Mouse (Mus musculus): ENCODE data around the gene Ros1.

Ros1 gene

DNA sequence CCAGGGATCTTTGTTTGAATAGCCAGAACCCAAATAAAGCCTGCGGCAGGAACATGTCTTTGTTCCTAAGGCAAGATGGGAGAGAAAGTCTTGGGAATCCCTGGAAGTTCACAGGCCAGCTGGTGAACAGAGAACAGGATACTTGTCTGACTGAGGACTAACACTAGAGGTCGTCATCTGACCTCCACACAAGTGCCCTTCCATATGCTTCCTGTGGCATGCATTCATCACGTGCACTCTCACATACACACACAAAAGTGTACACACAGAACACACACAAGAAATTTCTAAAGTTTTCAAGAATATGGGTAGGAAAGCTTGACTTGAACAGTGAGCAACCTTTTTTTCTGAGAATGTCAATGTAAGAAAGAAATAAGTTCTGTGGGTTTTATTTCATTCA, 34.4 kb downstream of the Ros1 start:
- DNase-seq (ENCODE audit: low read depth in 2 of 2, low spot score in 2 of 2), result no peak

DNA sequence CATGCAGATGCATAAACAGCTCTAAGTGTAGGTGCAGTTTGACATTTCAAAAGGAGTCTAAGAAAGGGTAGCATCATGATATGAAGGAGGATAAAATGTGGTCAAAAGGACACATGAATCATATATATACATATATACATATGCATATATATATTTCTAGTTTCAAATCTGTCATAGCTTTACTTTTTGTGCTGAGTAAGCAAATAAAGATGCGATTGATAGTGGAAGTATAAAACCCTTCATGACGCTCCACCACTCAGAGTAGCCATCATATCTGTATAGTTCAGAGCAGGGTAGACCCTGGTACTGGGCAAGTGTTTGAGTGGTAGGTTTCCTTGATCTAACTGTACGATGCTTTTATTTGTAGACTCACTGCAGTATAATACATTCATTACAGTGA, 35.3 kb downstream of the Ros1 start:
- no peak for DNase-seq (ENCODE audit: low read depth in 2 of 2, low spot score in 2 of 2)

DNA sequence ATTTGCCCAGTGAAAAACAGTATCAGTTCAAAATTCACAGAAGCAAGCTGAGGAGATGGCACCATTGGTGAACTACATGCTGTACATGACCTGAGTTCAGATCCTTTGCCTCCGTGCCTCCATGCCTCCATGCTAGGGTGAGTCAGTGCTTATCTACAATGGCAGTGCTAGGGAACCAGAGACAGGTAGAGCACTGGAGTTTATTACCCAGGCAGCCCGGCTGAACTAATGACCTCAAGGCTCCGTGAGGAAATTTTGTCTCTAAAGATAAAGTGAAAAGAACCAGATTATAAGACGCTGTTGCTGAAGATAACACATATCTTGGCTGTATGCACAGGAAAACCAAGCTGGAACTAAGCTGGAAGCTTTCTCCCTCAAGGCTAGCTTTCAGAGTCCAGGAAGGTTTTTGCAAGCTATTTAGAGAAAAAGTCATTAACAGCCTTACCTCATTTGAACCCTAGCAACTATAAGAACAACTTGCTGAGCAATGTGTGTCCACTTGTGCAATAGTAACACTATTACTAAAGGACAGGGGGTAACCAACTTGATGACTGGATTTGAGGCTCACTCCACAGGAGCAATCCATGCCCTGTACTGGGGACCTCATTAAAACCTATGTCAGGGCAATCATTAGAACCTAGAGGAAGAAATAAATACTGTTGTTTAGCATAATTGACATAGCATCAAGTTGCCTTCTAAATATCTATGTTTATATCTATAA, 61.5 kb downstream of the Ros1 start:
- no peak for DNase-seq (ENCODE audit: low read depth in 2 of 2, low spot score in 2 of 2)

DNA sequence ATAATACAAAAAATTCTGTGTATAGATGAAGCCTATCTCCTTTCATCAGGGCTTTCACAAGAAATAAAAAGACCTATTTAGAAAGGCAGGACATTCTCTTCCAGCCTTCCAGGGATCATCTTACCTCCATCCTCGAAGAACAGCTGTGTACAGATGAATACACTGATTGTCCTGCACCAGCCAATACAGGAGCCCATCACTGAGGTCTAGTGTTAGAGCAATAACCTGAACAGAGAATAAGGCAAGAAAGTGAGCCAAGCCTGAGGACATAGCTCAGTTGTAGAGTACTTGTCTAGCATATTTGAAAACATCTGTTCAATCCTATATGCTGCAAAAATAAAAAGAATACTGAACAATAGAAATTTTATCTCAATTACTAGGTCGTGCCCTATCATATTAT, 64.3 kb downstream of the Ros1 start:
- DNase-seq (ENCODE audit: low read depth in 2 of 2, low spot score in 2 of 2), result no peak

DNA sequence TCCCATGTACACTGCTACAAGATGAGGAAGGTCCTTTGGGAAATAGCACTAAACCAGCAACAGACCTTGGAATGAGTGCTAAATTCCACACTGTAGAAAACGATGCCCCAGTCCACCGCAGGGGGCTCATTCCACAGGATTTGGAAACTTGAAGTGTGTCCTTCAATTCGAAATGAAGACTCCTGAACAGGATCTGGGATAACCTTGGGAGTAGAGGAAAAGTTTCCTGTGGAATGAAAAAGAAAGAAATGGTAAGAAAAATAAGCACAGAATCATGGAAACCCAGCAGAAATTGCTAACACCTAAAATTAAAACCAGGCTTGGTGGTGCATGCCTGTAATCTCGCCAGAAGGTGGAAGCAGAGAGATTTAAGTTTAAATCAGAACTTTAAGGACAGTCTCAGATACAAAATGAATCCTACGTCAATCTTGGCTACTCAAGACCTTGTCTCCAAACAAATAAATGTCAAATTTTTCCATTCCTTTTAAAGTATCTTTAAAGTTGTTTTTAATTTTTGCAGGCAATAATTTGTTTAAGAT, 66.1 kb downstream of the Ros1 start:
- DNase-seq (ENCODE audit: low read depth in 2 of 2, low spot score in 2 of 2), result no peak

DNA sequence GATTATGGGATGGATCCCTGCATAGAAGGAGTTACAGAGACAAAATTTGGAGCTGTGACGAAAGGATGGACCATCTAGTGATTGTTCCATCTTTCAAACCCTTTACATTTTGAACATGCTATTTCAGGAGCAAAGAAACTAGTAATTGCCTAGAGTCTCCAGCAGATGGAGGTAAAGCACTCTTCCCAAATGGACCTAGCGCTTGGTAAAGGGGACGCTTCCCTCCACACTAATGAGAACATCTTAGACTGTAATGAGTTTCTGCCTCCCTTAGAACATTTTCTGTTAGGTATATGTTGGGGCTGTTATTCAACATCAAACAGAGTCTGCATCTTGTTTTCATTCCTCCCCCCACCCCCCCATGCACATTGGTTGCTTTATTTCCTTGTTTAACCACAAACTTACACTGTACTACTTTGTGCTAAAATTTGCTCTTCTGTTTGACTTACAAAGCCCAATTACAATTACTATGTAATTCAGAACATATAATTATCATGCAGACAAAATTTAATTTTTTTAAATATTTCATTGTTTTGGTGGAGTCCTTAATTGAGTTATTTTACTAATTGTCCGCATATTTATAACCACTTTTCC, 88.8 kb downstream of the Ros1 start:
- DNase-seq (ENCODE audit: low read depth in 2 of 2, low spot score in 2 of 2), result no peak

DNA sequence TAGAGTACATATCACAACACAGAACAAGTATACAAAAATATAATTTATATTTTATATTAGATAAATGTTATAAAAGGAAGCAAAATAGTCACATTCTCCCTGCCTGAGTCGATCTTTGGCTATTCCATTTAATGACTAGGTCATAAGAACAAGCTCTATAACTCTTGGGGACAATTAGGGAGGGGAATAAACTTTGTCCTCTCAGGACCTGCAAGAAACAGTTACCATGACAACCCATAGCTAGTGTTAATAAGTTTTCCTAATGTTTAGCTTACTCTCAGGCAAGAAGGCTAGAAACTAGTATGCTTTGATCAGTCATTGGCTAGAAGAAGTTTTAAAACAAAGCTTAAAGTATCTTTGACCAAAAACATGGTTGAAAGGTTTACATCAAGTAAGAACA, 93.8 kb downstream of the Ros1 start:
- DNase-seq (ENCODE audit: low read depth in 2 of 2, low spot score in 2 of 2), result no peak

DNA sequence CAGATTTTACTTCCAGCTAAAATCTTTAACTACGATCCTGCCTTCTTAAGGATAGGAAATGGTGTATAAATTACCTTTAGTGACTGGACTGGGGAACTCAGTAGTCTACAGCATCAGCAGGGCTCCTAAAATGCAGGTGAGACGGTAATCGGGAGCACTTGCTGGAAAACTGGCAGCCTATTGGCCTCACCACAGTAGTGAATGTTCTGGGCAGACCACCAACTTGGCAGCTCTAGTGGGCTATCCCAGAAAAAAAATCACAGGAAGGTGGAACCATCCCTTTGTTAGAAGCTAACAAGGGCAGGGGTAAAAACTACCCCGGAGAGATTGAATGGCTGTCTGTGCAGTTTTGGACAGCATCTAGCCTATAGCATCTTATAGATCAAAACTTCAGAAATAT, 102.9 kb downstream of the Ros1 start:
- DNase-seq (ENCODE audit: low read depth in 2 of 2, low spot score in 2 of 2), result no peak

DNA sequence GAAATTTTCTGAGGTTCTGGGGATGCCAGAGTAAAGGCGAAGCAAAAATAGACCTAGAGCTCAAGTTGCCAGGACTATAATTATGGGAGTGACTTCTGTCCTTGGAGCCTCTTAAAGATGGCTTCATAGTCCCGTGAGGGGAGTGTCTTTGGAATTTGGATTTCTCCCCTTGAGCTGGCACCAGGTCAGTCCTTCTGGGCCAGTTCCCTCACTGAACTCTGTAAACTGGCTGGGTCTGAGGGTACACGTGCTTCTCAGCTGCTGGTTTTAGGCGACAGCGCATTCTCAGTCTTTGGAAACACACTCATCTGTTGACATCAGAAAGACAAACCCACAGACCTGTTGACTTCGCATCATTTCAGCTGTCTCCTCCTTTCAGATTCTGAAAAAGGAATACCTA, 108.4 kb downstream of the Ros1 start:
- no peak for DNase-seq (ENCODE audit: low read depth in 2 of 2, low spot score in 2 of 2)

DNA sequence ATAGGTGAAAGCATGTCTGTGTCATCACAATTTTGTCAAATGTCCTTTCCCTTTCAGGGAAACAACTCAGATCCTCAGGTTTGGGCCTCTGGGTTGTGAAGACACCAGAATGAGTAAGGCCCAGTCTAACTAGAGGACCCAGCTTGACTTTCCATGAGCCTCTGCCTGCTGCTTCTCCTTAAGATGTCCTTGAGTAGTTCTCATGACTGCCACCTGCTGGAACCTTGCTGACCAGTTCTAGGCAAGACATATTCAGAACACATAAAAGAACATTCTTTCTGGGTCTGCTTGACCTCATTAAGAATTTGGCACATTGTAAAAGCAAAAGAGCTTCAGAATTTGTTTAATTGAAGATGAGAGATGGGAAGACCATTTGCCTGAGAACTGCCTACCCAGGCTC, 122.6 kb downstream of the Ros1 start:
- DNase-seq (ENCODE audit: low read depth in 2 of 2, low spot score in 2 of 2), result no peak

DNA sequence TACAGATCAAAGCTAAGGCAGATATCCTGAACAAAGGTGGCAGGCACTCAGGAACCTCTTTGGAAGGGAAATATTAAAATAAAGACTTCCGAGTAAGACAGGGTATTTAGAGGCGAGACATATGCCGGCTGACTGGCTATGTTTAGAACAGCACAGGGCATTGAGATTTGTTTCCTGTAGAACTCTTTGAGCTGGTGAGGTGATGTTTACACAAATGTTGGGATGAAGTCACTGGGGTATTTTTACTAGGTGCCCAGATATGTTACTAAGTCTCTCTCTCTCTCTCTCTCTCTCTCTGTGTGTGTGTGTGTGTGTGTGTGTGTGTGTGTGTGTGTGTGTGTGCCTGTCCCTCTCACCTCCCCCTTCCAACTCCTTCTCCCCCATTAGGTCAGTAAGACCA, 146.8 kb downstream of the Ros1 start:
- DNase-seq (ENCODE audit: low read depth in 2 of 2, low spot score in 2 of 2), result no peak

DNA sequence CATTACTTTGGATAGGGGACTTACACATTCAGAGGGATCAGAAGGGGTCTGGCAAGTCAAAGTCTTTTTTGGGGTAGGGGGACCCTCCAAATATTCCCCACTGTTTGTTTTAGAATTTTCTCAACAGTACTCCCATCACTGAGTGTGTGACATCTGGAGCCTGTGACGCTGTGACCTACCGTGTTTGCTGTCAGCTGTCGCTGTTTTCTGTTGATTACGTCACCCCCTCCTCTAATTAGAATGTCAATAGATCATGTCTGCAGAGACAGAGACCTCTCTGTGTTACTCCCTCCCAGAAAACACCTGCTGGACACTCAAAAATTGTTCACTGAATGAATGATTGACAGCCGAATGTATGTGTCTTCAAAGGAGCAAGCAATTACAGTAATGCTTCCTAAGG, 152.0 kb downstream of the Ros1 start:
- DNase-seq (ENCODE audit: low read depth in 2 of 2, low spot score in 2 of 2), result no peak

DNA sequence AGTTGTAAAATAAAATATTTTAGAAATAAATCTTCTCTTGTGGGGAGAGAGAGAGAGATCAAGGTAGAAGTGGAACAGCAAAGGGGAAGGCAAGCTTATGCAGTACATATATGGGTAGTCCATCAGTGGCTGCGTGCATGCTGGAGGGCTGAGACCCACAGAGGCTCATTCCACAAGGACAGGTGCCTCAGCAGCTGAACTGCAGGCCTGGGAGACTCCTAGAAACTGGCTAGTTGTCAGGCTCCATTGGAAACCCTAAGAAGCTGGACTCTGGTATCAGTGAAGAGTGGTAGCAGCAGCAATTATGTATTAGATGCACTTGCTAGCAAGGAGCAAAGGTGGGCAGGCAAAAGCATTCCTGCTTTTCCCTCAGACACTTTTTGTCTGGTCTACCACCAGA, 155.7 kb downstream of the Ros1 start:
- no peak for DNase-seq (ENCODE audit: low read depth in 2 of 2, low spot score in 2 of 2)

DNA sequence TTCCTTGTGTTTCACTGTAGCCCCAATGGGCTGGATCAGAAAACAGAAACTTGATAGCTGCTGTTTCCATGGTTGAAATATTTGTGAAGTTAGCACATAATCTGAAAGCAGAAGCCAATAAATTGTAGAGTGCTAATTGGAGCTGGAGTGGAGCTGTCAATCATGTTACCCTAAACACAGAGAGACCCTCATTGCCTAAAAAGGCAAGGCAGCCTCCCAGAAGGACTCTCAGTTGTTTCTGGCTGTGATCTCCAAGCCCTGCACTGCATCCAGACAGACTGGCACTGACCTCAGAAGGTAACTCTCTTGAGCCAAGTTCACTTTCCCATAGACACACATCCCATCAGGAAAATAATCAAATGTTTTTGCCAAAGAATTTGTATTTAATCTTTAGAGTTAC, 161.3 kb downstream of the Ros1 start:
- DNase-seq (ENCODE audit: low read depth in 2 of 2, low spot score in 2 of 2), result no peak

DNA sequence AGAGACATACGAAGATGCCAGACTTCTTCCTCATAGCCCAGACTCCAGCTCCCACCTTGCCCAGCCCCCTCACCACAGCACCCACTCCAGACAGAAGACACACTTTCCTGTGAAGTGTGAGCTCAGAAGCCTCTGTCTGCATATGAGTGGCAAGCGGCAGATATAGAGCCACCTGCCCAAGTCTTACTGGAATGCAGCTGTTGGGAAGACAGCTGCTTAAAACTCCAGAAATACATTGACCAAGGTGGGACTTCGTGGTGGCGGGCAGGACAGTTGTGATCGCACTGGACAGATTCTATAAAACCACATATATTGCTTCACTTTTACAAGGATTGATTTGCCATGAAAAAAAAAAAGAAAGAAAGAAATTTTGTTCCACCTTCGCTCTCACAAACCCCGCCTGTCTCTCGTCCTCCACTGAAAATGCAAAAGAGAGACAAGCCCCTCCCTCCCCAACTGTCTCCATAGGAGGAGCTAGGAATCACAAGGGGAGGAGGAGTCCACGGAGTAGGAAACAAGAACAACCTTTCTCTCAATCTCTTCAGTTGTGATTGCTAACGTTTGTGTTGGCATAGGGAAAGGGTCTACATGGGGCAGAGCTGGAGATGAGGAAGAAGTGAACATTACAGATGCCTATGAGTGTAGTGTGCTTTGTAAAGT, 165.5 kb downstream of the Ros1 start:
- no peak for DNase-seq (ENCODE audit: low read depth in 2 of 2, low spot score in 2 of 2)

DNA sequence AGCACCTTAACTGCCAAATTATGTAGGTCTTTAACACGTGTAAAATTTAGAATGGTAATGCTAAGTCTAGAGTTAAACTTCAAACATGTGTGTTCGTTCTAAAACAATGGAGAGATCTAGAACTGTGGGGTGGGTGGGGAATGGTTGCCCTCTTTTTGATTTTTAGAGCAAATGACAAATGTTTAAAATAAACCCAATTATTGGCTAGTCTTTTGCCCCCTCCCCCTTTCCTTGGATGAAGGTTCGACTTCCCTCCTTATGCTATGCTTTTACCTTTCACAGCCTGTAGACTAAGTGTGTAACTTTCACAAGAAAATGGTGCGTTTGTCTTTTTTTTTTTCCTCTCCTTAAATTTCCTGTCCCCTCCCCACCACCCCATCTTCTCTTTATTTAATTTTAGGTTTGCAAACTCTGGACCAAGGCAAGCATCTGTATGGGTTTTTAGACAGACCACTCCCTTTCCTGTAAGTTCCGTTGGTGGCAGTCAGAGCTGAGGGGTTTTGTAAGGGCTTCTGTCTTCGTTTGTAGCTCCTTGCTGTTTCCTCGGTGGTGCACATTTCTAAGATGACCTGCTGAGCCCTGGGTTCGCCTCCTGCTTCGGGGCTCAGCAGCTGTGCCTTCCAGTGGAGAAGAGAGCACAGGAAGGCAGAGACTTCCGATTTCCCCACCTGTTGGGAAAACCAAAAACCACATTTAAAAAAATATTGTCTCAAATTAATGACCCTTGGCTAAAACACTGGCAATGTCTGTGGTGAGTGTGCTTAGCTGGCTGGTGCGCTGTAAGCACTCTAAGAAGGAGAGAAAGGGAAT, 166.3 kb downstream of the Ros1 start:
- DNase-seq (ENCODE audit: low read depth in 2 of 2, low spot score in 2 of 2), result no peak

DNA sequence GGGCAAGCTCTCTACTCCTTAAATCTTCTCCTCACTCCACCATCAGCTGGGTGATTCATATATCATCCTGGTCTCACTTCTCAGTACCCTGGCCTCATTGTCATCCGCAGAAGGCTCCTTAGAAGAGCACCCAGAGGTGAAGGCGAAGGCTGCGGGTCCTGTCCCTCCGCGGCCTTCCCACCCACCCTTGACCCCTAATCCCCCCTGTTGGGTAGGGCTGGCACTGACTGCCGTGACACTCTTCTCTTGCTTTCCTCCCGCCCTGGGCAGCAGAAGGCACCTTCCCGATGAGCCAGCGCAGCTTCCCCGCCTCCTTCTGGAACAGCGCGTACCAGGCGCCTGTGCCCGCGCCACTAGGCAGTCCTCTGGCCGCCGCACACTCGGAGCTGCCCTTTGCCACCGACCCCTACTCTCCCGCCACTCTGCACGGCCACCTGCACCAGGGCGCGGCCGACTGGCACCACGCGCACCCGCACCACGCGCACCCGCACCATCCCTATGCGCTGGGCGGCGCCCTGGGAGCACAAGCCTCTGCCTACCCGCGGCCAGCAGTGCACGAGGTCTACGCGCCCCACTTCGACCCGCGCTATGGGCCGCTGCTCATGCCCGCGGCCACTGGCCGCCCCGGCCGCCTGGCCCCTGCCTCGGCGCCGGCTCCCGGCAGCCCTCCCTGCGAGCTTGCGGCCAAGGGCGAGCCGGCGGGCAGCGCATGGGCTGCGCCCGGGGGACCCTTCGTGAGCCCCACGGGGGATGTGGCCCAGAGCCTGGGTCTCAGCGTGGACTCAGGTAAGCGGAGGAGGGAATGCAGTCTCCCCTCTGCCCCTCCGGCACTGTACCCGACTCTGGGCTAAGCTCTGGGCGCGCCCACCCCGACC, 167.6 kb downstream of the Ros1 start:
- DNase-seq (ENCODE audit: low read depth in 2 of 2, low spot score in 2 of 2), result no peak

DNA sequence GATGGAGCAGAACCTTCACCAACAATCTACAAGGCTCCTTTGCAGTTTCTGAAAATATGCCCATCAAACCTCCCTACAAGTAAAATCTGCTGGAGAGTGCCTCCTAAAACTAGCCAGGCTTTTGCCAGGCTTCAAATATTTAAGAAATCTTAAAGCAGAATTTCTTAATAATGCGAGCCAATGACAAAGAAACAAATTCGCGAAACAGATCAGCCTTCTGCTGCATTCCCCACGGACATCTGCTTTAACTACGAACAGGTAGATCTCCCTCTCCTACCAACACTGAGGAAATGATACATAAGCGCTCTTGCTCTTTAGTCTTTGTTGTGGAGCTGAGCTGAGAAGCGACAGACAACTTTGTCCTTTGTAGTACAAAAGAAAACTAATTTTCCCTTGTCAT, 169.2 kb downstream of the Ros1 start:
- no peak for DNase-seq (ENCODE audit: low read depth in 2 of 2, low spot score in 2 of 2)

DNA sequence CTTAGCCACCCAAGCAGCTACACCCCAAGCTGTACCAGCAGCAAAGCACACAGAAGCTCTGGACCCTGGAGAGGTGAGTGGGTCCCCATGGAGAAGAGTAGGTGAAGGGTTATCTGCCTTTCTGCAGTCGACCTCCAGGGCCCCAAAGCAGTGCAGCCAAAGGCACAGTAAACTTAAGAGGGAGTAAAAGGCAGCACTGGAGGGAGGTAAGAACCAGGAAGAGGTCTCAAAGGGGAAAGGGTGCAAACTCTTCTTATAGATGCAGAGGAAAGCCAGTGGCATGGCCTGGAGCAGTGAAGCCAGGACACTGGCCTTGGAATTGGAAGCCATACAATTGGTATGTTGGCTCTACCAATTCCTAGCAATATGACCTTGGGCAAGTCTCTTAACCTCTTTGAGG, 169.8 kb downstream of the Ros1 start:
- no peak for DNase-seq (ENCODE audit: low read depth in 2 of 2, low spot score in 2 of 2)

DNA sequence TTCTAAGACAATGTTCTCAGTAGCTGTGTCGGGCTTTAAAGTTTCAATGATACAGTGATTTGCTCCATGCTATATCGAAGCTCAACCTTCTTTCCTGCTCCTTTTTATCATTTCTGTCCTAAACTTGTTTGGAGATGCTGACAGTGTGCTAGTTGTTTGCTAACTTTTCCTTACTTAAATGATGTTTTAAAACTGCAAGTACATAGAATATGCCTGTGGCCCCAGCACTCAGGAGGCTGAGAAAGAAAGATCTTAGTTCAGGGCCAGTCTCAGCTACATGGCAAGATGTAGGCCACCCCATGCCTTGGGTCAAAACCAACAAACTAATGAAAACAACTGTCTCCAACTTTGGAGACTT, 171.0 kb downstream of the Ros1 start:
- no peak for DNase-seq (ENCODE audit: low read depth in 2 of 2, low spot score in 2 of 2)
